Mouse (Mus musculus) cerebellum, adult 2 months (tissue): ENCODE measurements around the gene Aars. TPM values are rescaled to one million over a fixed set of nuclear protein-coding genes. Genes with fewer than 3 reads are reported as not detected.

Source experiments
- DNase-seq, 2 experiments: peaks; one replicate each; pipeline ENCODE4 v3.0.0; 2021
- H3K27ac ChIP-seq: fragments of 200-500 bp; 2 replicates; pipeline ENCODE4 v1.5.1; 2012; ENCODE audit warnings: low read length, control low read depth, inconsistent platforms; ENCODE audit not compliant: insufficient read depth
- H3K27me3 ChIP-seq: fragments of 200-500 bp; 2 replicates; pipeline ENCODE4 v1.6.1; 2012; ENCODE audit warnings: inconsistent platforms, mild to moderate bottlenecking, low read length, moderate library complexity; ENCODE audit not compliant: control insufficient read depth, insufficient read depth
- H3K4me1 ChIP-seq: fragments of 200-500 bp; 2 replicates; pipeline ENCODE4 v1.6.1; 2011; ENCODE audit warnings: low read length; ENCODE audit not compliant: control insufficient read depth, insufficient read depth
- H3K4me3 ChIP-seq: fragments of 200-500 bp; replicated peaks from 2 replicates; pipeline ENCODE3; 2011; ENCODE audit warnings: mild to moderate bottlenecking, low read depth, low read length, control low read depth; ENCODE audit not compliant: insufficient read depth
- CTCF ChIP-seq: fragments of 200-500 bp; IDR thresholded peaks from 2 replicates; pipeline ENCODE4 v1.5.1; 2011; ENCODE audit warnings: low read depth, mild to moderate bottlenecking, control low read depth, low read length, moderate library complexity, borderline replicate concordance; ENCODE audit not compliant: insufficient read depth
- POLR2A ChIP-seq: fragments of 200-500 bp; IDR thresholded peaks from 2 replicates; pipeline ENCODE4 v1.6.1; 2011; ENCODE audit warnings: low read length, control low read depth, borderline replicate concordance; ENCODE audit not compliant: insufficient read depth
- WGBS: fragments of 180-500 bp; shearing (Covaris S2); methylation state at CpG from one replicate; pipeline ENCODE4 v1.1.7; 2018; 5-methylcytosine and 5-hydroxymethylcytosine counted together
- polyA plus RNA-seq: library from polyadenylated mRNA; depleted of rRNA; stranded (reverse); fragments of >200 nt; gene quantifications from 2 replicates; pipeline ENCODE4 v1.2.3, GENCODE M21; 2012

The Aars gene
- polyA plus RNA-seq, 1 experiment = 101 TPM

- no peak within 1 kb of the TSS for H3K27ac ChIP-seq
- TF ChIP-seq POLR2A (peak; percentile 52; the same call in 1 of the 2 replicates), CTCF (peak; percentile 89)
- under 1% methylated on average over 68 of the region's 68 CpGs for WGBS
- peak within 1 kb of the TSS; percentile 60 for H3K4me3 ChIP-seq
- peak; percentile 92 for DNase-seq
- H3K27me3 ChIP-seq = no peaks in the 10 kb centered on the region
- peaks cover 10% of the 10 kb centered on the region; the same call in 1 of the 2 replicates for H3K4me1 ChIP-seq
These were observed 23.3 kb downstream of the Aars start, which contains the start of gene Exosc6 for GRCm38 (mm10) chr8:111056158-111056663. Exosc6 (plus strand) TSS chr8:111056339.

- WGBS = under 1% methylated on average over 63 of the region's 63 CpGs
- peak; percentile 54 to 60 for DNase-seq
- H3K4me1 ChIP-seq = peaks cover 10% of the 10 kb centered on the region; the same call in 1 of the 2 replicates
- peak overlapping the region; percentile 60 for H3K4me3 ChIP-seq
- TF ChIP-seq CTCF = no peak
- no peak for TF ChIP-seq POLR2A
- H3K27ac ChIP-seq = no peak overlapping the region
- no peaks in the 10 kb centered on the region for H3K27me3 ChIP-seq
These were observed 23.8 kb downstream of the Aars start for GRCm38 (mm10) chr8:111056691-111057293.

GRCm38 (mm10) chr8:111058946-111059572, 26.1 kb downstream of the Aars start:
- TF ChIP-seq POLR2A = no peak
- TF ChIP-seq CTCF = no peak
- H3K4me3 ChIP-seq = no peak overlapping the region
- no peak for DNase-seq
- no peak overlapping the region for H3K27ac ChIP-seq
- WGBS = 79% methylated on average over 2 of the region's 2 CpGs
- H3K4me1 ChIP-seq = peaks cover 10% of the 10 kb centered on the region; the same call in 1 of the 2 replicates
- no peaks in the 10 kb centered on the region for H3K27me3 ChIP-seq

DNA sequence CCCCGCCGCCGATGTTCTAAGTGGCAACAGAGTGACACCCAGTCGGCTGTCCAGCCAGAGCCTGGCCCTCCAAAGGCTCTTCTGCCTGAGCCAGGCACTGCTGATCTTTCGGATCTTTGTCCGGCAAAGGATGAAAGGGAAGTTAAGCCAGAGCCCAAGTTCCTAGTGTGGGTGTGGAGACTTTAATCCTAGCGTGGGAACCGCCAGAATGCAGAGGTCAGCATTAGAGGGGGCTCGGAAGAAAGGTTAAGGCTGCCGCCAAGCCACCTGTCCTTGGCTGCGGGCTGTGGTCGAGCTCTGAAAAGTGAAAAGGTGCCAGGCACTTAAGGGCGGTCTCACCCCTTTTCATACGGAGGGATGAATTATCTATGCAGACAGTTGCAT, 28.7 kb downstream of the Aars start:
- H3K27me3 ChIP-seq = no peaks in the 10 kb centered on the region
- 1% methylated on average over 14 of the region's 14 CpGs for WGBS
- H3K4me3 ChIP-seq = peak overlapping the region; percentile 89
- peaks cover 10% of the 10 kb centered on the region; the same call in 1 of the 2 replicates for H3K4me1 ChIP-seq
- no peak for DNase-seq
- H3K27ac ChIP-seq = peak overlapping the region; percentile 35; the same call in 1 of the 2 replicates
- TF ChIP-seq POLR2A = no peak
- TF ChIP-seq CTCF = no peak

DNA sequence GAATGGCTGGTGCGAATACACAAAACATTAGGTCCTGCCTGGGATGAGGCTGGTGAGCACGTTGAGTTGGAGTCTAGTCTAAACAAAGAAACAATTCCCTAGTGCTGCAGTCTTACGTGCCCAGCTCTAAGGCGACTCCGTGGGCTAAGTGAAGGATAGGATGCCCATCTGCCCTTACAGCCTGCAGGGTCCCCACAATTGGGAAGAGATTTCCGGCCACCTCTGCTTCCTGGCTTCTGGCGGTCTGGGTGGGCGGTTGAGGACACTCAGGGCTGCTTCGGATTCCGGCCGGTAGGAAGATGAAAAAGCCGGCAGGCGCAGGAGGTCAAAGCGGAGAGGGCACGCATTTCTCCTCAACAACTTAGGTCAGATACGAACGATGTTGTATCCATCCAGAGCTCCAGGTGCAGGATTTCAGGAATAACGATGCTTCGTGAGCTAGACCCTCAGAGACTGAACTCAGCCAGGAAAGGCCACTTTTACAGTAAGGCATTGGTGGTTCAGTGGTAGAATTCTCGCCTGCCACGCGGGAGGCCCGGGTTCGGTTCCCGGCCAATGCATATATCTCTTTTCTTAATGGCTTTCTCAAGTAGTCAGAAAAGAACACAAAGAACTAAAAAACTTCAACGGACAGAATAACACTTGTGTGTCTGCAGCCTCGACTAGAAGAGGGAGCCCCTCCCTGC, 29.3 kb downstream of the Aars start:
- Histone ChIP-seq H3K4me1 (peaks cover 10% of the 10 kb centered on the region; the same call in 1 of the 2 replicates), H3K27me3 (no peaks in the 10 kb centered on the region), H3K27ac (peak overlapping the region; percentile 35; the same call in 1 of the 2 replicates), H3K4me3 (peak overlapping the region; percentile 89)
- WGBS = under 1% methylated on average over 27 of the region's 27 CpGs
- DNase-seq = peak; percentile 87 to 96
- no peak for TF ChIP-seq CTCF
- no peak for TF ChIP-seq POLR2A

GRCm38 (mm10) chr8:111062893-111063292, 29.9 kb downstream of the Aars start:
- Histone ChIP-seq H3K27ac (no peak overlapping the region), H3K27me3 (no peaks in the 10 kb centered on the region), H3K4me1 (peaks cover 10% of the 10 kb centered on the region; the same call in 1 of the 2 replicates), H3K4me3 (no peak overlapping the region)
- DNase-seq = no peak
- 42% methylated on average over 2 of the region's 2 CpGs for WGBS
- TF ChIP-seq CTCF = no peak
- TF ChIP-seq POLR2A = no peak

GRCm38 (mm10) chr8:111066308-111066707, 33.4 kb downstream of the Aars start:
- no peak for DNase-seq
- TF ChIP-seq POLR2A (no peak), CTCF (no peak)
- WGBS = 60% methylated on average over 4 of the region's 4 CpGs
- Histone ChIP-seq H3K4me3 (no peak overlapping the region), H3K27ac (no peak overlapping the region), H3K27me3 (no peaks in the 10 kb centered on the region), H3K4me1 (no peaks in the 10 kb centered on the region; the same call in 1 of the 2 replicates)
